Mouse (Mus musculus): ENCODE measurements around the gene Axin2. TPM values are rescaled to one million over a fixed set of nuclear protein-coding genes. Genes with fewer than 3 reads are reported as not detected.

Axin2 gene
- polyA plus RNA-seq, 1 experiment from 2014 or later, result 2.6 TPM

DNA sequence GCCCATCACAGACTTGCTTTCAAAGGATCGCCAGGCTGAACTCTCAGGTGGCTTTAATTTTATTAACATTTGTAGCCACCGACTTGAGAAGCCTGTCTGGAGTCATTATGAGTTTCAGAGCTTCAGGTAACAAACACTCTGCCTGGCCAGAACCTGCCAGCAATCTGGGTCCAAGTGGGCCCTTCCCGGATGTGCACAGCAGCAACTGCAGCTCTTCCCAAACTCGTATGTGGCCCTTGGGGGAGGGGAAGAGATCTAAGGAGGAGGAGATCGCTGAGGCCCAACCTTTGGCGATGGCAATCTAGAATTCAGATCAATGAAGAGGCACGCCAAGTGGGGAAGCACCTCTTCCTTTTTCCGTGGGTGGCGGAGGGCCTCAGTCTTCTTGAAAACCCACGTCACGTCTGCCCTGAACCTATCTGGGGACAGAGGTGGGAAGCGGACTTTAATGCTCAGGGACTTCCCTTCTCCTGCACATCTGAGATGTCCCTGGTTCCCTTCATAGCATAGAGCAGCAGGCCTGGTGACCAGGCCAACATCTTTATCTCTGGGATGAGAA lies 26.8 kb upstream of the Axin2 start:
- Histone ChIP-seq H3K27me3 (ENCODE audit: control insufficient read depth, insufficient read depth, low read length) (peaks cover 14% of the 10 kb centered on the region), H3K4me3 (ENCODE audit: control insufficient read depth in 1 of 2, insufficient read depth in 1 of 2, low read depth in 1 of 2, low read length in 2 of 2) (no peak overlapping the region), H3K4me2 (ENCODE audit: low read length) (no peak overlapping the region), H3K9me3 (ENCODE audit: control insufficient read depth, low read length) (no peaks in the 10 kb centered on the region), H3K27ac (replicated peaks in 1 of 2; ENCODE audit: control insufficient read depth in 1 of 2, insufficient read depth in 1 of 2, low read depth in 2 of 2, low read length in 2 of 2) (no peak overlapping the region), H3K36me3 (ENCODE audit: control insufficient read depth, insufficient read depth, low read length) (no peaks in the 10 kb centered on the region), H3K9ac (ENCODE audit: low read length) (no peak overlapping the region), H3K4me1 (ENCODE audit: control insufficient read depth in 2 of 2, insufficient read depth in 2 of 2, low read length in 2 of 2) (peaks cover 3 to 18% of the 10 kb centered on the region in 2 experiments; a peak in 2 of 4 replicates)
- whole genome bisulfite sequencing, result 60% methylated on average over 12 of the region's 12 CpGs
- ATAC-seq (ENCODE audit: insufficient number of reproducible peaks, insufficient read depth, low FRiP score, low read depth), result no peak

DNA sequence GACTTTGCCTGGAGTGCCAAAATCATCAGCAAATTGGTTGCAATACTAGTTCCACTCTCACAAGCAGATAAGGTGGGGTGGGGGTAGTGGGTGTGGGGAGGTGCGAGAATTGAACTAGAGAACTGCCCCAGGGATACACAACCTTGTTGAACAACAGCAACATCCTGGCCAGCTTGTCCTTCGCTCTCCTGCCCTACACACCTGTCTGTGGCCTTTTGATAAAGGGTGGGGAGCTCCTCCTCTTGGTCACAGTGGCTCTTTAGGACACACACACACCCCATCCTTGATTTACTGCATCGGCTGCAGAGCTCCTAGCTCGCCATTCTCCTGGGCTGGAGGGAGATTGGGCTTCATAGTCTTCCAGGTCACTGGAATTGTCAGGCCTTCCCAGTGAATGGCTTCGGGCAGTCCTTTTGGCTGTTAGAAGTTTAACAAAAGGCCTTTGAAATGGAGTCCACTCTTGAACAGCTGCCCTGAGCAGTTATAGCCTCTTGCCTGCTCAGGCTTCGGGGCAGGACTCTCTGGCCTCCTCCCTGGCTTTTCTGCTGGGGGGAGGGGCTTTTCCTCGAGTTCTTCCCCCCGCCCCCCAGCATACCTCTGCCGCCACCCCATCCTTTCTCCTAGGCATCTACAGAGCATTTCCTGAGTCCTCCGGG lies 26.2 kb upstream of the Axin2 start:
- H3K4me1 ChIP-seq (ENCODE audit: control insufficient read depth in 2 of 2, insufficient read depth in 2 of 2, low read length in 2 of 2), result peaks cover 8 to 23% of the 10 kb centered on the region in 2 experiments; a peak in 3 of 4 replicates
- H3K4me2 ChIP-seq (ENCODE audit: low read length), result no peak overlapping the region
- 70% methylated on average over 10 of the region's 10 CpGs for WGBS
- no peak overlapping the region for H3K27ac ChIP-seq (replicated peaks in 1 of 2; ENCODE audit: control insufficient read depth in 1 of 2, insufficient read depth in 1 of 2, low read depth in 2 of 2, low read length in 2 of 2)
- H3K36me3 ChIP-seq (ENCODE audit: control insufficient read depth, insufficient read depth, low read length), result no peaks in the 10 kb centered on the region
- no peak for ATAC-seq (ENCODE audit: insufficient number of reproducible peaks, insufficient read depth, low FRiP score, low read depth)
- H3K9ac ChIP-seq (ENCODE audit: low read length), result no peak overlapping the region
- H3K27me3 ChIP-seq (ENCODE audit: control insufficient read depth, insufficient read depth, low read length), result peaks cover 14% of the 10 kb centered on the region
- H3K9me3 ChIP-seq (ENCODE audit: control insufficient read depth, low read length), result no peaks in the 10 kb centered on the region
- no peak overlapping the region for H3K4me3 ChIP-seq (ENCODE audit: control insufficient read depth in 1 of 2, insufficient read depth in 1 of 2, low read depth in 1 of 2, low read length in 2 of 2)

DNA sequence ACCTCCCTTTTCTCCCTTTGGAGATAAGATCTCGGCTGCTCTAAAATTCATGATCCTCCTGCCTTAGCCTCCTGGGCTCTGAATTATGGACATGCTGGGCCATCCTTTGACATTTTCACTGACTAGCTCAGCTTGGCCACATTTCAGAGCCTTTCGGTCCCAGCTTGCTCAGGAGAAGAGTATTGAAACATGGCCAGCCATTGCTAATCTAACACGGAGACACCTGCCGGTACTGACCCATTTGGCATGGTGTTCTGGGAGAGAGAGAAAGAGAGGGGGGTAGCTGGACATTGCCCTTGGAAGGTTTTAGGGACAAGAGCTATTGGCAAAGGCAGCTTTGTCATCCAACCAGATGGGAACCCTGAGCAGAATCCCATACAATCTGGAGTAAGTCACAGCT lies 23.1 kb upstream of the Axin2 start:
- H3K27ac ChIP-seq (replicated peaks in 1 of 2; ENCODE audit: control insufficient read depth in 1 of 2, insufficient read depth in 1 of 2, low read depth in 2 of 2, low read length in 2 of 2), result no peak overlapping the region

GRCm38 (mm10) chr11:108898063-108898462 lies 22.1 kb upstream of the Axin2 start:
- Histone ChIP-seq H3K27me3 (ENCODE audit: control insufficient read depth, insufficient read depth, low read length) (peaks cover 7% of the 10 kb centered on the region), H3K4me2 (ENCODE audit: low read length) (no peak overlapping the region), H3K4me3 (ENCODE audit: control insufficient read depth in 1 of 2, insufficient read depth in 1 of 2, low read depth in 1 of 2, low read length in 2 of 2) (no peak overlapping the region), H3K4me1 (ENCODE audit: control insufficient read depth in 2 of 2, insufficient read depth in 2 of 2, low read length in 2 of 2) (peaks cover 5 to 7% of the 10 kb centered on the region in 2 experiments), H3K9me3 (ENCODE audit: control insufficient read depth, low read length) (no peaks in the 10 kb centered on the region), H3K9ac (ENCODE audit: low read length) (no peak overlapping the region), H3K27ac (replicated peaks in 1 of 2; ENCODE audit: control insufficient read depth in 1 of 2, insufficient read depth in 1 of 2, low read depth in 2 of 2, low read length in 2 of 2) (no peak overlapping the region), H3K36me3 (ENCODE audit: control insufficient read depth, insufficient read depth, low read length) (no peaks in the 10 kb centered on the region)
- ATAC-seq (ENCODE audit: insufficient number of reproducible peaks, insufficient read depth, low FRiP score, low read depth), result no peak
- 65% methylated on average over 9 of the region's 9 CpGs for WGBS

More for the DNA sequence above, 23.1 kb upstream of the Axin2 start:
- no peak overlapping the region for H3K9ac ChIP-seq (ENCODE audit: low read length)
- WGBS, result 82% methylated on average over 4 of the region's 4 CpGs
- H3K4me3 ChIP-seq (ENCODE audit: control insufficient read depth in 1 of 2, insufficient read depth in 1 of 2, low read depth in 1 of 2, low read length in 2 of 2), result no peak overlapping the region
- peaks cover 14% of the 10 kb centered on the region for H3K27me3 ChIP-seq (ENCODE audit: control insufficient read depth, insufficient read depth, low read length)
- no peaks in the 10 kb centered on the region for H3K36me3 ChIP-seq (ENCODE audit: control insufficient read depth, insufficient read depth, low read length)
- no peaks in the 10 kb centered on the region for H3K9me3 ChIP-seq (ENCODE audit: control insufficient read depth, low read length)
- no peak overlapping the region for H3K4me2 ChIP-seq (ENCODE audit: low read length)
- H3K4me1 ChIP-seq (ENCODE audit: control insufficient read depth in 2 of 2, insufficient read depth in 2 of 2, low read length in 2 of 2), result peaks cover 5 to 7% of the 10 kb centered on the region in 2 experiments; a peak in 3 of 4 replicates
- ATAC-seq (ENCODE audit: insufficient number of reproducible peaks, insufficient read depth, low FRiP score, low read depth), result no peak

- Histone ChIP-seq H3K36me3 (ENCODE audit: control insufficient read depth, insufficient read depth, low read length) (no peaks in the 10 kb centered on the region), H3K27ac (replicated peaks in 1 of 2; ENCODE audit: control insufficient read depth in 1 of 2, insufficient read depth in 1 of 2, low read depth in 2 of 2, low read length in 2 of 2) (no peak overlapping the region), H3K9ac (ENCODE audit: low read length) (no peak overlapping the region), H3K9me3 (ENCODE audit: control insufficient read depth, low read length) (no peaks in the 10 kb centered on the region), H3K27me3 (ENCODE audit: control insufficient read depth, insufficient read depth, low read length) (peaks cover 5% of the 10 kb centered on the region; the same call in 1 of the 2 replicates), H3K4me3 (ENCODE audit: control insufficient read depth in 1 of 2, insufficient read depth in 1 of 2, low read depth in 1 of 2, low read length in 2 of 2) (no peak overlapping the region), H3K4me1 (ENCODE audit: control insufficient read depth in 2 of 2, insufficient read depth in 2 of 2, low read length in 2 of 2) (peaks cover 5 to 7% of the 10 kb centered on the region in 2 experiments), H3K4me2 (ENCODE audit: low read length) (no peak overlapping the region)
- ATAC-seq (ENCODE audit: insufficient number of reproducible peaks, insufficient read depth, low FRiP score, low read depth), result peak; percentile 36; the same call in 1 of the 2 replicates
- WGBS, result 29% methylated on average over 6 of the region's 6 CpGs
Observed at GRCm38 (mm10) chr11:108898483-108898882, 21.7 kb upstream of the Axin2 start.

DNA sequence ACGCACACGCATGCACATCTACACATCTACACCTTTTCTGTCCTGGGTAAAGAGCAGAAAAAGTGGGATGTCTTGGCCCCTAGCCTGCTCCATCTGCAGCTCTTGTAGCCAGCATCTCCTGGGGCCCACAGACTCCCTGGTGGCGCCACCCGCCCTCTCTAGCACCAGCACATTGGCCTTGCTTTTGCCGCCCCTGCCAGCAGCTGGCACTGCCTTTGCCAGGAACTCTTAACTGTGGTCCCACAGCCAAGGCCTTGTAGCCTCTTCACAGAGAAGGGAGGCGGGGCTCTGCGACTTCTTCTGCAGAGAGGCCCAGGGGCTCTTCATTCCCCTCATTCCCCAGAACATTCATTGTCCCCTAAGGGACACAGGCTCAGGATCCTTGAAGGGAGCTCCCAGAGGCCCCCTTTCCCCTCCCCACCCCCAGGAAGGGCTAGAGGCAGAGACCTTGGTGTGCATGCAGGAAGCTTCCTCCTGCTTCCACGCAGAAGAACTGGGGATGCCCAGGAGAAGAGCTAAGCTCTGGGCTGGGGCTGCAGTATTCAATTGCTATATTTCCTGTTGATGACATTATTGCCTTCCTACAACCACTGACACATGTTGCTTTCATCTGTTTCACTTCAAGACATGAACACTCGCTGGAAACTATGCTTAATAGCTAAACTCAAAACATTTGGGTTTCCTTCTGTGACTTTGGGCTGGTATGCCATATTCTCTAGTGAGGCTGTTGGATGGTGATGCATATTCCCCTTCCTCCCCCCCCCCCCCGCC lies 19.2 kb upstream of the Axin2 start:
- Histone ChIP-seq H3K4me3 (ENCODE audit: control insufficient read depth in 1 of 2, insufficient read depth in 1 of 2, low read depth in 1 of 2, low read length in 2 of 2) (no peak overlapping the region), H3K9me3 (ENCODE audit: control insufficient read depth, low read length) (no peaks in the 10 kb centered on the region), H3K4me1 (ENCODE audit: control insufficient read depth in 2 of 2, insufficient read depth in 2 of 2, low read length in 2 of 2) (peaks cover 5 to 7% of the 10 kb centered on the region in 2 experiments), H3K9ac (ENCODE audit: low read length) (no peak overlapping the region), H3K4me2 (ENCODE audit: low read length) (no peak overlapping the region), H3K27ac (replicated peaks in 1 of 2; ENCODE audit: control insufficient read depth in 1 of 2, insufficient read depth in 1 of 2, low read depth in 2 of 2, low read length in 2 of 2) (no peak overlapping the region), H3K36me3 (ENCODE audit: control insufficient read depth, insufficient read depth, low read length) (no peaks in the 10 kb centered on the region), H3K27me3 (ENCODE audit: control insufficient read depth, insufficient read depth, low read length) (no peaks in the 10 kb centered on the region)
- 87% methylated on average over 9 of the region's 10 CpGs for WGBS
- ATAC-seq (ENCODE audit: insufficient number of reproducible peaks, insufficient read depth, low FRiP score, low read depth), result no peak

GRCm38 (mm10) chr11:108901670-108902069 lies 18.5 kb upstream of the Axin2 start:
- H3K36me3 ChIP-seq (ENCODE audit: control insufficient read depth, insufficient read depth, low read length), result no peaks in the 10 kb centered on the region
- peaks cover 5 to 7% of the 10 kb centered on the region in 2 experiments for H3K4me1 ChIP-seq (ENCODE audit: control insufficient read depth in 2 of 2, insufficient read depth in 2 of 2, low read length in 2 of 2)
- ATAC-seq (ENCODE audit: insufficient number of reproducible peaks, insufficient read depth, low FRiP score, low read depth), result no peak
- H3K27me3 ChIP-seq (ENCODE audit: control insufficient read depth, insufficient read depth, low read length), result no peaks in the 10 kb centered on the region; the same call in 1 of the 2 replicates
- H3K27ac ChIP-seq (replicated peaks in 1 of 2; ENCODE audit: control insufficient read depth in 1 of 2, insufficient read depth in 1 of 2, low read depth in 2 of 2, low read length in 2 of 2), result no peak overlapping the region
- WGBS, result 75% methylated on average over 7 of the region's 7 CpGs
- no peak overlapping the region for H3K4me3 ChIP-seq (ENCODE audit: control insufficient read depth in 1 of 2, insufficient read depth in 1 of 2, low read depth in 1 of 2, low read length in 2 of 2)
- no peak overlapping the region for H3K4me2 ChIP-seq (ENCODE audit: low read length)
- no peak overlapping the region for H3K9ac ChIP-seq (ENCODE audit: low read length)
- H3K9me3 ChIP-seq (ENCODE audit: control insufficient read depth, low read length), result no peaks in the 10 kb centered on the region
